Mouse (Mus musculus) mouse embryonic stem cell (cell line): ENCODE results near the gene Tmem8.
"Not testable (repeated sequence)": the region's sequence is repeated elsewhere in the genome, so short reads cannot be mapped to it uniquely, and the experiment has no call there.

Source experiments
- in situ Hi-C, 2 experiments: fragments of 300-500 bp; cut with MboI; formaldehyde crosslinking; loops; 1 replicate in 1 of 2; 3 replicates in 1 of 2; pipeline ENCODE4 v1.14.3; 2019 to 2020; ENCODE audit warnings: low sequenced_read_pairs in 2 of 2, low pct_unique_long_range_greater_than_20kb in 1 of 2, mixed read lengths in 1 of 2; ENCODE audit not compliant: unreplicated experiment in 1 of 2

Tmem8 gene

GRCm38 (mm10) chr17:26105619-26106018 lies 7.5 kb upstream of the Tmem8 start:
- in situ Hi-C loops = no loop called here

GRCm38 (mm10) chr17:26110156-26110555 lies 2.9 kb upstream of the Tmem8 start:
- in situ Hi-C loops = no loop called here

GRCm38 (mm10) chr17:26111024-26111423 lies 2.1 kb upstream of the Tmem8 start:
- in situ Hi-C loops = no loop called here

GRCm38 (mm10) chr17:26111722-26112121 lies 1.4 kb upstream of the Tmem8 start:
- in situ Hi-C loops = no loop called here

- in situ Hi-C loops = no loop called here
These were observed 348 bp upstream of the Tmem8 start for GRCm38 (mm10) chr17:26112751-26113150.

GRCm38 (mm10) chr17:26114061-26114460 lies 962 bp downstream of the Tmem8 start:
- in situ Hi-C loops = no loop called here

- in situ Hi-C loops = not testable (repeated sequence)
These were observed 1.4 kb downstream of the Tmem8 start for GRCm38 (mm10) chr17:26114461-26114860.

GRCm38 (mm10) chr17:26115205-26115898 lies 2.3 kb downstream of the Tmem8 start:
- in situ Hi-C loops = no loop called here

GRCm38 (mm10) chr17:26115956-26116487 lies 2.9 kb downstream of the Tmem8 start:
- in situ Hi-C loops = no loop called here

GRCm38 (mm10) chr17:26116503-26117258 lies 3.6 kb downstream of the Tmem8 start:
- in situ Hi-C loops = no loop called here

- in situ Hi-C loops = no loop called here
These were observed 6.9 kb downstream of the Tmem8 start for GRCm38 (mm10) chr17:26119766-26120710.

- in situ Hi-C loops = no loop called here
These were observed 9.5 kb downstream of the Tmem8 start for GRCm38 (mm10) chr17:26122431-26123140.

GRCm38 (mm10) chr17:26123267-26123684 lies 10.2 kb downstream of the Tmem8 start, which contains the start of gene Mrpl28:
Mrpl28 (plus strand) TSS chr17:26123500.
- in situ Hi-C loops = no loop called here

- in situ Hi-C loops = no loop called here
These were observed 11.5 kb downstream of the Tmem8 start for GRCm38 (mm10) chr17:26124560-26124959.

GRCm38 (mm10) chr17:26125226-26125625 lies 12.1 kb downstream of the Tmem8 start:
- in situ Hi-C loops = no loop called here

GRCm38 (mm10) chr17:26131062-26131732 lies 18.1 kb downstream of the Tmem8 start:
- in situ Hi-C loops = no loop called here
